Mouse (Mus musculus) frontal cortex, postnatal 14 days (tissue): Measurements from ENCODE around the gene Shd.
"Not testable (repeated sequence)": the region's sequence is repeated elsewhere in the genome, so short reads cannot be mapped to it uniquely, and the experiment has no call there.

Experiments
- DNase-seq, 2 experiments: peaks; one replicate each; pipeline ENCODE4 v3.0.0; 2022; ENCODE audit warnings: low spot score in 2 of 2

Shd gene

DNA sequence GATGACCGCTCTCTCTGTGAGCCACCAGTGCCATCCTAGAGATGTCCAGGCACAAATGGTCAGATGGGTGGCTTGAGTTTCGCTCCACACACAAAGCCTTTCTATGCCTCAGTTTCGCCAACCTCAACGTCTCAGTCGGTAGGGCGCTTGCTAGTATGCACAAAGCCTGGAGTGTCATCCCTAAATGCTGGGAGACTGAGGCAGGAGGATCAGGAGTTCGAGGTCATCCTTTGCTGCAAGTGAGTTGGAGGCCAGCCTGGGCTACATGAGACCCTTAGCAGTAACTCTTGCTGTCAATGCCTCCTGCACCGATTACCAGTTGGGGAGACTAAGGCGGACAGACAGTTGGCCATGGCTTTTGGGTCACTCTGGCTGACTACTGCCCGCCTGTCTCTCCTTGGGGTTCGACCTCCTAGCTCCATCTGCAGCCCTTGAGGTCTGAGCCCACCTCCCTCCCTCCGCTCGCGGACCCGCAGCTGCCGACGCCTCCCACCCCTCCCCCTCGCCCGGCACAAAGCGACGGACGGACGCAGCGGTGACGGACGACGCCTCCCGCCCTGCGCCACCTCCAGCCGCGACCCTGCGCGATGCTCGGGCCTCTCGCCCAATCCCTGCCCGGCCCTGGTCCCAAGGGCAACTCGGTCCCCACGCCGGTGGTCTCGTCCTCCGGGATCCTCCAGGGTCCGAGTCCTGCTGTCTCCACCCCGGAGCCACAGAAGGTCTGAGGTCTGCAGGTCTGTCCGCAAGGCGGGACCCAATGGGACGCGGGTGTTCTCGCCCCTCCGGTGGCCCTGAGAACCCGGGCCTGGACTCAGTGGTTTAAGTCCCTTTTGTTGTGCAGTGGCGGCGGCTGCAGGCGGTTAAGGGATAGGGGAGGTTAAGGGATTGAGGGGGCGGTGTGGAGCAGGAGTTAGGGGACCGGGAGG is at the start of gene Shd:
Shd (plus strand) TSS at position 502 of the 926 bp plus-strand sequence.
- DNase-seq, result no peak

DNA sequence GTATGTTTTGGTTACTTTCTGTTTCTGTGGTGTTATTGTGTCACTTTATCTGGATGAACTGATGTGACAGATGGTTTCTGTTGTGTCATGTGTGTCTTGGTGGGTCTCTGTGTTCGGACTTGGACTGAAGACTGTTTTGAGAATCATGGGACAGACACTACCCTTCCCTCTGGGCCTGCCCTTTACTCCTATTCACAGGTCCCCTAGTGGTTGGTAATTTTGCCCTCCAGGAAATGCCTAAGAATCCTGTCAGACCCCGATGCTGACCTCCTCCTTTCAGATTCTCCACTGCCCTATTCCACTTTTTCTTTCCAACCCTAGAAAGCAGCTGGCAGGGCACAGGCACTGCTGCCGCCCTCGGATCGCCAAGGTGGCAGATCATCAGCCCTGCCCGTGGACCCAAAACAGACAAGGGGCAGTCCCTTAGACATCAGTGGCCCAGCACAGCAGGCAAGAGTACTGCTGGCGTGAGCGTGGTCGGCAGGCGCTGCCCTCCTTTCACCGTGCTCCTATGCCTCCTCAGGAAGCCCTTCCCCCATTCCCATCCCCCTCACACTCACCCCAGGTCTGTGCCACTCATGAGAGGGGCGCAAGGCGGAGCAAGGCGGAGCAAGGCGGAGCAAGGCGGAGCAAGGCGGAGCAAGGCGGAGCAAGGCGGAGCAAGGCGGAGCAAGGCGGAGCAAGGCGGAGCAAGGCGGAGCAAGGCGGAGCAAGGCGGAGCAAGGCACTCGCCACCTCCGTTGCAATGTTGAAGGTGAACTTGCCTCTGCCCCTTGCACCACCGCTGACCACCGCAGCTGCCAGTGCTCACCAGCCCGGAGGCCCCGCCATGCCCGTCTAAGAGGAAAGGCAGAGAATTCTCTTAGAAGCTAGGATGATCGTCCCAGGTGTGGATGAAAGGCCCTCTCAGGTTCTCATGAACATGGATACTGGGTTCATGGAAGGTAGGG is 38.4 kb upstream of the Shd start:
- peak; percentile 60 to 64 for DNase-seq

DNA sequence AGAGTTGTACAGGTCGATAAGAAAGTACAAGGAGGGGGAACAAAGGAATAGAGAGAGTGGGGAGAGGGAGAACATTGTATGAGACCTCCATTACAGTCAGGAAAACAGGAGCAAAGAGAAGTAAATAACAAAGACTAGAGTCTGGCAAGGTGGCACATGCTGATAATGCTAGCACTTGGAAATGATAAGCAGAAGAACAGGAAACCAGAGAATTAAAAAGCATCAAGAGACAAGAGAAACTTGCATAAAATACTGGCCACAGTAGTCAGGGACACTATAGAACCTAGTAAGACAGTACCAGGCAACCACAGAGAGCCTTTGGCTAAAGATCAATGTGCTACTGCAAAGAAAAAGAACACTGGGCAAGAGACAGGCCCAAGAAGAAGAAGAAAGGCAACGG is 37.6 kb upstream of the Shd start:
- DNase-seq, result no peak

DNA sequence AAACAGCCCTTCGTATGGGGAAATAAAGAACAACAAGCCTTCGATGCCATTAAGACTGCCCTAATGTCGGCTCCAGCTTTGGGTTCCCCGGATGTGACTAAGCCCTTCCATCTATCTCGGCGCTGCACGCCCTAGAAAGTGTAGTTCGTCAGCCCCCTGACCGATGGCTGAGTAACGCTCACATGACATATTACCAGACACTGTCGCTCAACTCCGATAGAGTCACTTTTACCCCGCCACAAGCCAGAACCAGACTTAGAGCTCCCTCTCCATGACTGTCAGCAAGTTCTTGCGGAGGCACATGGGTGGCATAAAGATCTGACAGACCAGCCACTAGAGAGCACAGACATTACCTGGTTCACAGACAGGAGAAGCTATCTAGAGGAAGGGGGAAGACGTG is 37.1 kb upstream of the Shd start:
- no peak for DNase-seq

DNA sequence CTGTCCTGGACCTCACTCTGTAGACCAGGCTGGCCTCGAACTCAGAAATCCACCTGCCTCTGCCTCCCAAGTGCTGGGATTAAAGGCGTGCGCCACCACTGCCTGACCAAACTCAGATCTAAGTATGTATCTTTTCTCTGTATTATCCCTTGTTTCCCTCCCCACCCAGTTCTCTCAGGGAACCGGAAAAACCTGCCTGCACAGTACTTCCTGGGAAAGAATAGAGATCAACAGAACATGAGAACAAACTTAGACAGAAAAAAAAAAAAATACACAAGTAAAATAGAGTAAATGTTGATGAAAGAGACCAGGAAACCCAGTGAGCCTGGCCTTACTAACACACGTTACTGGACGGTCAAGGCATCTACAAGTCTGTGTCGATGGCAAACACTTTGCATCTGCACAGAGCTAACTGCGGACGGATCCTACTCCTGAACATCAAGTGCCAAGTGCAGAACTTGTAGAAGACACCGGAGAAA is 25.8 kb upstream of the Shd start:
- DNase-seq, result not testable (repeated sequence)

DNA sequence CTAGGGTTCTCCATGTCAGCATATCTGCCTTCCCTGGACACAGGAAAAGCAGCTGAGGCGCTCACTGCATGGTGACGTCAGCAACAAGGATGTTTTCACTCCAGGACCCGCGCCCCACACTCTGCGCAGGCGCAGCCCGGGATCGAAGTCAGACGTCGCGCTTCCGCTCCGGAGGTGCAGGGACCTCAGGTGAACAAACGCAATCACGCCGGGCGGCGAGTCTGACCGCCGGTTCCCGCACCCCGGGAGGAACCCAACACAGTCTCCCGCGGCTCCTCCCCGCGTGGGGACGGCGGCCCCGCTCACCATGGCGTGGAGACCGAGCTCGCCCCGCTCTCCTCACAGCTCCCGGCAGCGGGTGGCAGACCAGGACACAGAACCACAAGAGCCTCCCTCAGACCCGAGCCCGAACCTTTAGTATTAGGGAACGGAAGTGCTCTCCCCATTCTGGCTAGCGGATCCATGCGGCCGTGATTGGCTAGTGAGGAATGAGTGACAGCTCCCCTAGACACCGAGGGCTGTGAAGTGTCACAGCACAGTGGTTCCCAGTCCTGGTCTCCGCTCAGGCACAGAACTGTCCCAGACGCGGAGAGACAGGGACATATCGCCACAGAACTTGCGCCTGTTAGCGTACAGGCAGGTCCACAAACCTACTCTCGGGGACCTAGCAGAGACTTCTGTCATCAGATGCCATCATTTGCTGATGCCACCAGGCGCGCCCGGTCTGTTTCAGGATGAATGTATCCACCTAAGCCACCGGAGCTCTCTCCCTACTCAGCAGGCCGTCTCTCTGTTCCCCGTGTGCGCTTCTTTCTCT is 25.2 kb upstream of the Shd start:
- peak; percentile 92 for DNase-seq

DNA sequence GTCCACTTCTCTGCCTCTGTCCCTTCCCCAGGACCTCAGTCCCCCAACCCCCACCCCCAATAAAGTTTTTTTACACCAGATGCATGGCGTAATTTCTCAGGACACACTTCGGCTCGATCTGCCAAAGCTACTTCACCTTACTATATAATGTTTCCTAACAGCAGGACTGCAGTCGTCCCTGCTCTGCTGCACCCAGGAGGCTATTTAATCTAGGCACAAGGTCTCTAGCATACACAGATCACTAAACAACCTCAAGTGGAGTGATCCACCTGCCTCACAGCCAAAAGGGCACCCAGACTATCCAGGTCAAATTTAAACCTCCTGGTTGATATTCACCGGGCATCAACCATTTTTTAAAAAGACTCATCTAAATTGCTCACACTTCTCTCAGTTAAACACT is 24.6 kb upstream of the Shd start:
- DNase-seq, result no peak

DNA sequence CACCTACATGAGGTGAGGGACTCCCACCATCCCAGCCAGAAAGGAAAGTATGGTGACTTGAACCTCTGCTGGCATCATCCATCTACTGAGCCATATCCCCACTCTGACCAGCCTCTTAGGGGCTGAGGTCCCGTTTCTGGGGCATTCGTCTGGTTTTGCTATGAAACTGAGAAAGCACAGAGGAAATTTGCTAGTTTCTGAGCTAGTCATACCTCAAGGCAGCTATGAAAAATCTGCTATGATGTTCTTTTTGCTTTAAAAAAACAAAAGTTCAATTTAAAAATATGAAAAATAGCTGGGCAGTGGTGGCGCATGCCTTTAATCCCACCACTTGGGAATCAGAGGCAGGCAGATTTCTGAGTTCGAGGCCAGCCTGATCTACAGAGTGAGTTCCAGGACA is 21.6 kb upstream of the Shd start:
- no peak for DNase-seq

DNA sequence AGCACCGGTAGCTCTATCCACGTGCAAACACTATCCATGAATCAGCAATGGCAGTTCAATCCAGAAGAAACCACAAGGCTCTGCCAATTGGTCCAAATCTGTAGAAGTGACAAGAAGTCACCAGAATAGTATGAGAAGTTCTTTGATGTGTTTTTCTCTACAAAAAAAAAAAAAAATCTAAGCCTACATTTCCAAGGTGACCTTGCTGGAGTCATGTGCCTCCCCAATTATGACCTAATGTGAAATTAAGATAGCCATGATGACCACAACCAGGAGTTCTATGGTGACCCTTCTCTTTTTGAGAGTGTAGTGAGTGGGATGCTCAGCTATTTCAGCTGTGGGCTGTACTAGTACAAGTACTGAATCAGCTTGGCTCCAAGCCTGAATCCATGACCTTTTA is 20.9 kb upstream of the Shd start, which contains the start of gene Zfp119b:
Zfp119b (minus strand) TSS at position 101 of the 400 bp plus-strand sequence.
- DNase-seq, result no peak

DNA sequence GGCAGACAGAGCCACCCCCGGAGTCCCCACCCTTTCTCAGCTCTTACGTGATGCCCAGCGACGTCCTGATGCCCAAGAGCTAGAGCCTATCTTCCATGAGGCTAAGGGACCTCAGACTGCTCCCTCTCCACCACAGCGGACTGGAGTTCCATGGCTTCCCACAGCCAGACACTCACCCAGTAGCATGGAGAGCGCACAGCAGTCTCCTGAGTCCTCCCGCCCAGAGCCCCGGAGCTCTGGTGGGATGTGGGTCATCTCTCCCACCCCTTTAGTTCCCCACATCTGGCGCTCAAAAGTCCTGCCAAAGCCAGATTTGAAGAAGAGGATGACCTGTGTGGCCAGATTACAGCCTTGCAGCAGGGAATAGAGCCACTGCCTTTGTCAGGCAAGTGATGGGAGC is 19.7 kb upstream of the Shd start:
- no peak for DNase-seq

DNA sequence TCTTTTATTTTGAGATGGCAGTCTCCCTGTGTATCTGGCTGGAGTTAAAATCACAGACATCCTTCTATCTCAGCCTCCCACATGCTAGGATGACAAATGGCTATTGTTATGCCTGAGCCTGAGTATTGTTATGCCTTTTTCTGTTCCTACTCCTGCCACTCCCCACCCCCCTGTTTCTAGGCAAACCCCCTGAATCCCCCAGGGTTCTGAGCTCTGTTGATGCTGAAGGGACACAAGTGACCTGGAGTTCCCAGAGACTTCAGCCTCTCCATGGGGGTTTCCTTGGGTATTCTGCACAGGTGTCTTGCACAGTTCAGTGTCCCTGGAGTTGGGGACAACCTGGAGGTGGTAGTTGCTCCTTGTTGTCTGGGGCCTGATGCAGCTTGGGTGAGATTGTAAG is 18.2 kb upstream of the Shd start:
- DNase-seq, result no peak

DNA sequence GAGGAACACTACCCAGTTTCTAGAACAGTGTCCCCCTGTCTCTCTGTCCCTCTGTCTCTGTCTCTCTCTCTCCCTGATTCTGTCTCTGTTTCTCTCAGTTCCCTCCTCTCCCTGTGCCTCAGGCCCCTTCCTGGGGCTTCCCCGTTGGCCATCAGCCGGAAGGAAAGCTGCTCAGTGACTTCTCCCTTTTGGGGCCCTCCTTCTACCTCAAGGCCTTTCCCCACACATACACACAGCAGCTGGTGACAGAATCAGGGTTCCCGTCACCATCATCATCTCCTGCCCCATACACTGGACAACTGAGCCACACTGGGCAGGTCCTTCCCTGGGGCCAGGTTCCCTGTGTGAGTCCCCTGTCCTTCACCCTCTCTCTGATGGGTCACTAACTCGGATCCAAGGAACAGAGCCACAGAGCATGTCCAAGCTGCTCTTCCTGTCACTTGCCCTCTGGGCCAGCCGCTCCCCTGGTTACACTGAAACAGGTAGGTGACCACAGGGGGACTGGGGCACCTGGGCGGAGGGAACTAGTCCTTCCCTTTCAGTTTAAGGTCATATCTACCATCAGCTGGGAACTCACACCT is 17.7 kb upstream of the Shd start, which contains the start of gene Ebi3:
Ebi3 (plus strand) TSS at position 194 of the 581 bp plus-strand sequence.
- DNase-seq, result no peak

DNA sequence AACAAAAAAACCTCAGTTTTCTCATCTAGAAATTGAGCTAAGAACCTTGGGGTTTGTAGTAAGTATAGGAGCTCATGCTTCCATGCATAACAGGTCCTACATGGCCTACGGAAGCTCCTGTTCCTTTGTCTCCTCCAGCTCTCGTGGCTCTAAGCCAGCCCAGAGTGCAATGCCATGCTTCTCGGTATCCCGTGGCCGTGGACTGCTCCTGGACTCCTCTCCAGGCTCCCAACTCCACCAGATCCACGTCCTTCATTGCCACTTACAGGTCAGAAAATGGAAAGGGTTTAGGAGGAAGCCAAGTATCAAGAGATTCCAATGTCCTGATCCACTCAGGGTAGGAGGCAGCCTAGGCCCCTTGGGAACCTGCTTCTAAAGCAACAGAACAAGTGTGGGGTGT is 16.5 kb upstream of the Shd start:
- no peak for DNase-seq

DNA sequence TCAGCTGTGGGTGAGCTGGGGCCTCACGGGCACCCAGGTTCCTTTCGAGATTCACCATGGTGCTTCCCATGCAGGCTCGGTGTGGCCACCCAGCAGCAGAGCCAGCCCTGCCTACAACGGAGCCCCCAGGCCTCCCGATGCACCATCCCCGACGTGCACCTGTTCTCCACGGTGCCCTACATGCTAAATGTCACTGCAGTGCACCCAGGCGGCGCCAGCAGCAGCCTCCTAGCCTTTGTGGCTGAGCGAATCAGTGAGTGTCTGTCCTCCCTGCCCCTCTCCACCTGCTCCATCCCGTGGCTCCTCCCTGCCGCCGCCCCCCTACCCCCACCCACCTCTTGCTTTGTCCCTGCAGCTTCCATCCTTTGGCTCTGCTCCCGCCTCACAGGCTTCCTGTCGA is 16.0 kb upstream of the Shd start:
- no peak for DNase-seq

DNA sequence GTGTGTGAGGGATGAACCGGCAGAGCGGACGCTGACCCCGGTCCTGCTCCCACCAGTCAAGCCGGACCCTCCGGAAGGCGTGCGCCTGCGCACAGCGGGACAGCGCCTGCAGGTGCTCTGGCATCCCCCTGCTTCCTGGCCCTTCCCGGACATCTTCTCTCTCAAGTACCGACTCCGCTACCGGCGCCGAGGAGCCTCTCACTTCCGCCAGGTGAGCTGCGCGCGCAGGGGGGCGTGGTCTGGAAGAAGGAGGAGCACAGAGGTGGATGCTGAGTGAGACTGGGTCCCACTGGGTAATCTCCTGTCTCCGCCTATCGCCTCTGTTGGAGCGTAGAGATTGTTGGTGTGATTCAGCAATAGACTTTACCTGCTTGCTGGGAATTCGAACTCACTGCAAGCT is 14.1 kb upstream of the Shd start:
- peak; percentile 76 to 79 for DNase-seq

DNA sequence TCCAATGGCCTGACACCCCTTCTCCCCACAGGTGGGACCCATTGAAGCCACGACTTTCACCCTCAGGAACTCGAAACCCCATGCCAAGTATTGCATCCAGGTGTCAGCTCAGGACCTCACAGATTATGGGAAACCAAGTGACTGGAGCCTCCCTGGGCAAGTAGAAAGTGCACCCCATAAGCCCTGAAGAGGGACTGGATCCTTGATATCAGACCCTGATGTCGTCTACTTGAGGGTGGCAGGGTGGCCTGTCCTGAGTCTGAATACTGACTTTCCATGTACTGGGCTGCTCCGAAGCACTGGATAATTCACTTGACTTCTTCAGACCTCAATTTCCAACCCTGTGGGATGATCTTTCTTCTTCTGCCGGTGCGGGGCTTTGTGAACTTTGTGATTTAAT is 13.7 kb upstream of the Shd start:
- DNase-seq, result no peak

DNA sequence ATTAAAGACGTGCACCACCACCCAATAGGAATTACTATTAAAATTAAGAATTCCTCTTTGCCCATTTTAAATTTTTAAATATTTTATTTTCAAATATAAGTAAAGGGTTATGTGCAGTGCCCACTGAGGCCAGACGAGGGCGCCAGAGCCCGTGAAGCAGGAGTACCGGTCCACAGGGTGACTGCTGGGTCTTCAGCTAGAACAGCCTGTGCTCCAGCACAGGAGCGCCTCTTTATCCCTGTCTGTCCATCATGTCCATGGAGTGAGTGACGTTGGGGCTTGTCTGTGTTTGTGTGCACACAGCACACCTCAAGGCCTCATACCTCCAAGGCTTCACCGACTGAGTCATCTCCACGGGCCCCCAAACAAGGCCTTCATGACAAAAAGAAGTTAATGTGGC is 13.1 kb upstream of the Shd start:
- DNase-seq, result peak in 1 of 2 experiments; percentile 68

DNA sequence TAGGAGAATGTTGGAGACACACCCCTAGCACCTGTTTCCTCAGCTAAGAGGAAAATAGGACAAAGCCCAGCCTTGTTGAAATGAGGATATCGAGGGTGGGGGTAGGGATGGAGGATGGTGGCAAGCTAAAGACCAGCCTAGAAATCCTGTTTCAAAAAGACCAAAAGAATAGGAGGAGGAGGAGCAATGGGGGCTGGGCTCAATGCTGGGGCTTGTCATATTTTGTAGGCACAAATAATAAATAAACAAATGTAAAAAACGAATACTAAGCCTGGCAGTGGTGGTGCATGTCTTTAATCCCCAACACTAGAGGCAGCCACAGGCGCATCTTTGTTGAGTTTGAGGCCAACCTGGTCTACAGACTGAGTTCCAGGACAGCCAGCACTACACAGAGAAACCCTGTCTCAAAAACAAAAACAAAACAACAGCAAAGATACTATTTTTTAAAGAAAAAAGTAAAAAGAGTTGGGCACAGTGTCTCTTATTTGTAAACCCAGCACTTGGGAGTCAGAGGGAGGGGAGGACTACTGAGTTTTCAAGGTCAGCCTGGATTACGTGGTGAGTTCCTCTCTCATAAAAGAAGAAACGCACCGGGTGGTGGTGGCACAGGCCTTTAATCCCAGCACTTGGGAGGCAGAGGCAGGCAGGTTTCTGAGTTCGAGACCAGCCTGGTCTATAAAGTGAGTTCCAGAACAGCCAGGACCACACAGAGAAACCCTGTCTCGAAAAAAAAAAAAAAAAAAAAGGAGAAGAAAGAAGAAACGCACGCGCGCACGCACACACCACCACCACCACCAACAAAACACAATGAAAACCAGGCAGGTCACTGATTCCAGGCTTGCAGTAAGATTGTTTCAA is 12.3 kb upstream of the Shd start:
- no peak for DNase-seq

DNA sequence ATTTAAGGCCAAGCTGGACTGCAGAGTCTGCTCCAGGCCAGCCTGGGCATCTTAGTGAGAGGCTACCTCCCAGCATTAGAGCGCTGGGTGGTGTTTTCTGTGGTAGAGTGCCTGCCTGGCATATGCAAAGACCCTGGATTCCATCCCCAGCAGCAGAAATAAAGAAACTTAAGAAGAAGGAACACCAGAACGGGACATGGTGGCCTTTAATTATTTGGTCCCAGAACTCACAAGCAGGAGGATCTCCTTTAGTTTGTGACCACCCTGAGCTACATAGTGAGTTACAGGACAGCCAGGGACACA is 11.7 kb upstream of the Shd start:
- DNase-seq, result no peak
